Mouse (Mus musculus): Measurements from ENCODE around the gene Dna2. TPM values are rescaled to one million over a fixed set of nuclear protein-coding genes. Genes with fewer than 3 reads are reported as not detected.

Gene Dna2
- total and polyA plus RNA-seq, 2 experiments from 2014 or later = 1.8 to 2.9 TPM

GRCm38 (mm10) chr10:63021702-63022101 lies 74.9 kb downstream of the Dna2 start:
- no peaks in the 10 kb centered on the region for H3K27me3 ChIP-seq (ENCODE audit: insufficient read depth, low read length)
- H3K4me3 ChIP-seq (ENCODE audit: low read depth, low read length) = peak overlapping the region; percentile 82
- peaks cover 32% of the 10 kb centered on the region for H3K4me1 ChIP-seq (ENCODE audit: insufficient read depth)
- H3K9ac ChIP-seq = peak overlapping the region; percentile 100; the same call in 1 of the 2 replicates
- DNase-seq (no peak), ATAC-seq (no peak)
- TF ChIP-seq CTCF (IDR thresholded peaks at IDR 0.05; ENCODE audit: low read depth) = no peak
- 23% methylated on average over 4 of the region's 4 CpGs for WGBS
- H3K4me2 ChIP-seq (ENCODE audit: low read depth) = peak overlapping the region; percentile 63
- H3K27ac ChIP-seq (ENCODE audit: low read depth, low read length) = no peak overlapping the region
- no peaks in the 10 kb centered on the region for H3K9me3 ChIP-seq (ENCODE audit: low read length)
- H3K36me3 ChIP-seq (ENCODE audit: insufficient read depth) = peaks cover 6% of the 10 kb centered on the region

- H3K4me1 ChIP-seq (ENCODE audit: insufficient read depth) = peaks cover 39% of the 10 kb centered on the region
- no peak for TF ChIP-seq CTCF (IDR thresholded peaks at IDR 0.05; ENCODE audit: low read depth)
- WGBS = under 1% methylated on average over 27 of the region's 27 CpGs
Measured at GRCm38 (mm10) chr10:63022541-63023120, 75.8 kb downstream of the Dna2 start.

DNA sequence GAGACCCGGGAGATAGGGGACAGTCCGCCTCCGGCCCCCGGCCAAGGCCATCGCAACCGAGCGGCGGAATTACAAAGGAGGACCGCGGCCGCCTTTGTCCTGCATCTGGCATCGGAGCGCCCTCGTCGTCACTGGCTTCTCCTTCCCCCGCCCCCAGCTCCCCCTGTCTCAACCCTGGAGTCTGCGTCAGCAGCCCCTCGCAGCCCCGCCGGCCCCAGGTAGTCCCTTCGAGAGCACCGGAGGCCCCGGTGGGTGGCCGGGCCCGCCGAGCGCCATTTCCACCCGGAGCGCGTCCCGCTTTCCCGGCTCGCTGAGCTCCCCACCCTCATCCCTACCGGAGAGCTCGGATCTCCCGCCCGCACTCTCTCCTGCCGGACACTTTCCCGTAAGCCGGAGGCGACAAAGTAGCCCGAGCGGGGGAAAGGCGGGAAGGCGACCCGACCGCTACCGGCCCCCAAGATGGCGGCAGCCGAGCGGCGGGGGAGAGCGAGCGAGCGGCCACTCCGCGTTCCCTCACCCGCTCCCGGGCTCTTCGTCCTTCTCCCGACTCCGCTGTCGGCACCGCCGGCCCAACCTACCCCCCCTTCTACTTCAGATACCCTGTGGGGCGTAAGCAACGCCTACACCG lies 76.4 kb downstream of the Dna2 start:
- Histone ChIP-seq H3K27ac (ENCODE audit: low read depth, low read length) (peak overlapping the region; percentile 100), H3K4me2 (ENCODE audit: low read depth) (peak overlapping the region; percentile 63), H3K9ac (peak overlapping the region; percentile 100), H3K4me3 (ENCODE audit: low read depth, low read length) (peak overlapping the region; percentile 82), H3K36me3 (ENCODE audit: insufficient read depth) (no peaks in the 10 kb centered on the region), H3K9me3 (ENCODE audit: low read length) (no peaks in the 10 kb centered on the region), H3K27me3 (ENCODE audit: insufficient read depth, low read length) (no peaks in the 10 kb centered on the region), H3K4me1 (ENCODE audit: insufficient read depth) (peaks cover 39% of the 10 kb centered on the region)
- ATAC-seq (peak; percentile 16), DNase-seq (peak; percentile 76)
- WGBS = under 1% methylated on average over 64 of the region's 68 CpGs
- TF ChIP-seq CTCF (IDR thresholded peaks at IDR 0.05; ENCODE audit: low read depth) = no peak

More at GRCm38 (mm10) chr10:63022541-63023120, 75.8 kb downstream of the Dna2 start:
- ATAC-seq (no peak), DNase-seq (peak; percentile 50)
- Histone ChIP-seq H3K9me3 (ENCODE audit: low read length) (no peaks in the 10 kb centered on the region), H3K27me3 (ENCODE audit: insufficient read depth, low read length) (no peaks in the 10 kb centered on the region), H3K27ac (ENCODE audit: low read depth, low read length) (peak overlapping the region; percentile 100), H3K9ac (peak overlapping the region; percentile 100), H3K36me3 (ENCODE audit: insufficient read depth) (no peaks in the 10 kb centered on the region; the same call in 1 of the 2 replicates), H3K4me3 (ENCODE audit: low read depth, low read length) (peak overlapping the region; percentile 82), H3K4me2 (ENCODE audit: low read depth) (peak overlapping the region; percentile 63)

Other genes with a start within 250 kb of the Dna2 start
- 4.3 and 6.1 TPM in 2 replicates for gene Stox1, start 220.9 kb upstream of the Dna2 start, total RNA-seq (2014; rRNA removed)
- 3.9 and 6.9 TPM in 2 replicates for gene Stox1, start 220.9 kb upstream of the Dna2 start, polyA plus RNA-seq (2015; fragmentation: Nextera tagmentation; extraction: Ambion mirVana)
- gene Ccar1, start 154.7 kb upstream of the Dna2 start, total RNA-seq (2014; rRNA removed) = 64.0 and 94.1 TPM in 2 replicates
- 62.2 and 74.7 TPM in 2 replicates for gene Ccar1, start 154.7 kb upstream of the Dna2 start, polyA plus RNA-seq (2015; fragmentation: Nextera tagmentation; extraction: Ambion mirVana)
- gene Tet1, start 38.0 kb upstream of the Dna2 start, total RNA-seq (2014; rRNA removed) = 26.2 and 32.7 TPM in 2 replicates
- 17.2 and 32.1 TPM in 2 replicates for gene Tet1, start 38.0 kb upstream of the Dna2 start, polyA plus RNA-seq (2015; fragmentation: Nextera tagmentation; extraction: Ambion mirVana)
- gene Slc25a16, start 26.4 kb upstream of the Dna2 start, total RNA-seq (2014; rRNA removed) = 23.1 and 25.1 TPM in 2 replicates
- 10.4 and 15.1 TPM in 2 replicates for gene Slc25a16, start 26.4 kb upstream of the Dna2 start, polyA plus RNA-seq (2015; fragmentation: Nextera tagmentation; extraction: Ambion mirVana)
- gene Rufy2, start 33.2 kb downstream of the Dna2 start, total RNA-seq (2014; rRNA removed) = 50.9 and 55.6 TPM in 2 replicates
- 43.7 and 58.6 TPM in 2 replicates for gene Rufy2, start 33.2 kb downstream of the Dna2 start, polyA plus RNA-seq (2015; fragmentation: Nextera tagmentation; extraction: Ambion mirVana)
- 18.1 and 19.6 TPM in 2 replicates for gene Hnrnph3, start 77.2 kb downstream of the Dna2 start, total RNA-seq (2014; rRNA removed)
- gene Hnrnph3, start 77.2 kb downstream of the Dna2 start, polyA plus RNA-seq (2015; fragmentation: Nextera tagmentation; extraction: Ambion mirVana) = 62.4 and 76.9 TPM in 2 replicates
- 0.23 and 1.3 TPM in 2 replicates for gene Pbld2, start 77.3 kb downstream of the Dna2 start, total RNA-seq (2014; rRNA removed)
- gene Pbld2, start 77.3 kb downstream of the Dna2 start, polyA plus RNA-seq (2015; fragmentation: Nextera tagmentation; extraction: Ambion mirVana) = 0.44 and 0.73 TPM in 2 replicates
- gene Pbld1, start 113.1 kb downstream of the Dna2 start, total RNA-seq (2014; rRNA removed) = not detected in 2 replicates
- gene Pbld1, start 113.1 kb downstream of the Dna2 start, polyA plus RNA-seq (2015; fragmentation: Nextera tagmentation; extraction: Ambion mirVana) = 0.27 and 0.59 TPM in 2 replicates
- gene Atoh7, start 152.6 kb downstream of the Dna2 start, total RNA-seq (2014; rRNA removed) = 0.15 and 0.71 TPM in 2 replicates
- gene Atoh7, start 152.6 kb downstream of the Dna2 start, polyA plus RNA-seq (2015; fragmentation: Nextera tagmentation; extraction: Ambion mirVana) = 3.3 and 4.8 TPM in 2 replicates

Data from forebrain, postnatal 0 days (tissue).